Mouse (Mus musculus): ENCODE measurements around the gene Gstp2. TPM values are rescaled to one million over a fixed set of nuclear protein-coding genes. Genes with fewer than 3 reads are reported as not detected.

Gstp2 gene
- polyA plus RNA-seq, 1 experiment, result 21.6 TPM

- peaks cover 3% of the 10 kb centered on the region; the same call in 1 of the 2 replicates for H3K4me1 ChIP-seq (ENCODE audit: control insufficient read depth, insufficient read depth, low read length)
- WGBS, result 91% methylated on average over 7 of the region's 7 CpGs
- 0 out of 2 replicates have a peak overlapping the region, but pooled peaks have one; percentile 24 for H3K27ac ChIP-seq (ENCODE audit: control insufficient read depth, insufficient read depth, low read depth, low read length, poor library complexity)
- no peak for TF ChIP-seq POLR2A (IDR thresholded peaks at IDR 0.05; ENCODE audit: borderline replicate concordance, control insufficient read depth, low read depth, low read length)
- no peak for TF ChIP-seq CTCF (IDR thresholded peaks at IDR 0.05; ENCODE audit: control insufficient read depth, insufficient read depth, low read length)
- H3K4me3 ChIP-seq (replicated peaks; ENCODE audit: control insufficient read depth, low read depth, low read length), result no peak overlapping the region
These were observed 12.1 kb upstream of the Gstp2 start for GRCm38 (mm10) chr19:4057962-4058361.

GRCm38 (mm10) chr19:4057389-4057788 is 11.6 kb upstream of the Gstp2 start:
- H3K4me1 ChIP-seq (ENCODE audit: control insufficient read depth, insufficient read depth, low read length), result peaks cover 3% of the 10 kb centered on the region; the same call in 1 of the 2 replicates
- H3K4me3 ChIP-seq (replicated peaks; ENCODE audit: control insufficient read depth, low read depth, low read length), result no peak overlapping the region
- TF ChIP-seq CTCF (IDR thresholded peaks at IDR 0.05; ENCODE audit: control insufficient read depth, insufficient read depth, low read length) (no peak), POLR2A (IDR thresholded peaks at IDR 0.05; ENCODE audit: borderline replicate concordance, control insufficient read depth, low read depth, low read length) (no peak)
- no peak overlapping the region for H3K27ac ChIP-seq (ENCODE audit: control insufficient read depth, insufficient read depth, low read depth, low read length, poor library complexity)
- WGBS, result 91% methylated on average over 13 of the region's 13 CpGs

- Histone ChIP-seq H3K27ac (ENCODE audit: control insufficient read depth, insufficient read depth, low read depth, low read length, poor library complexity) (no peak overlapping the region), H3K4me3 (replicated peaks; ENCODE audit: control insufficient read depth, low read depth, low read length) (no peak overlapping the region), H3K4me1 (ENCODE audit: control insufficient read depth, insufficient read depth, low read length) (peaks cover 3% of the 10 kb centered on the region; the same call in 1 of the 2 replicates)
- TF ChIP-seq POLR2A (IDR thresholded peaks at IDR 0.05; ENCODE audit: borderline replicate concordance, control insufficient read depth, low read depth, low read length) (no peak), CTCF (IDR thresholded peaks at IDR 0.05; ENCODE audit: control insufficient read depth, insufficient read depth, low read length) (no peak)
- whole genome bisulfite sequencing, result 84% methylated on average over 4 of the region's 4 CpGs
These were observed 10.9 kb upstream of the Gstp2 start for GRCm38 (mm10) chr19:4056727-4057126.

GRCm38 (mm10) chr19:4055947-4056693 is 10.3 kb upstream of the Gstp2 start:
- no peak for TF ChIP-seq CTCF (IDR thresholded peaks at IDR 0.05; ENCODE audit: control insufficient read depth, insufficient read depth, low read length)
- TF ChIP-seq POLR2A (IDR thresholded peaks at IDR 0.05; ENCODE audit: borderline replicate concordance, control insufficient read depth, low read depth, low read length), result no peak
- no peak overlapping the region for H3K4me3 ChIP-seq (replicated peaks; ENCODE audit: control insufficient read depth, low read depth, low read length)
- no peak overlapping the region for H3K27ac ChIP-seq (ENCODE audit: control insufficient read depth, insufficient read depth, low read depth, low read length, poor library complexity)
- H3K4me1 ChIP-seq (ENCODE audit: control insufficient read depth, insufficient read depth, low read length), result peaks cover 3% of the 10 kb centered on the region; the same call in 1 of the 2 replicates
- 77% methylated on average over 15 of the region's 15 CpGs for WGBS

- Histone ChIP-seq H3K4me3 (replicated peaks; ENCODE audit: control insufficient read depth, low read depth, low read length) (no peak overlapping the region), H3K4me1 (ENCODE audit: control insufficient read depth, insufficient read depth, low read length) (peaks cover 3% of the 10 kb centered on the region; the same call in 1 of the 2 replicates), H3K27ac (ENCODE audit: control insufficient read depth, insufficient read depth, low read depth, low read length, poor library complexity) (no peak overlapping the region)
- 81% methylated on average over 8 of the region's 8 CpGs for WGBS
- TF ChIP-seq CTCF (IDR thresholded peaks at IDR 0.05; ENCODE audit: control insufficient read depth, insufficient read depth, low read length), result no peak
- TF ChIP-seq POLR2A (IDR thresholded peaks at IDR 0.05; ENCODE audit: borderline replicate concordance, control insufficient read depth, low read depth, low read length), result no peak
These were observed 9.6 kb upstream of the Gstp2 start for GRCm38 (mm10) chr19:4055216-4055946.

- TF ChIP-seq CTCF (IDR thresholded peaks at IDR 0.05; ENCODE audit: control insufficient read depth, insufficient read depth, low read length), result no peak
- TF ChIP-seq POLR2A (IDR thresholded peaks at IDR 0.05; ENCODE audit: borderline replicate concordance, control insufficient read depth, low read depth, low read length), result no peak
- no peak overlapping the region for H3K4me3 ChIP-seq (replicated peaks; ENCODE audit: control insufficient read depth, low read depth, low read length)
- H3K27ac ChIP-seq (ENCODE audit: control insufficient read depth, insufficient read depth, low read depth, low read length, poor library complexity), result no peak overlapping the region
- WGBS, result 80% methylated on average over 5 of the region's 5 CpGs
- H3K4me1 ChIP-seq (ENCODE audit: control insufficient read depth, insufficient read depth, low read length), result peaks cover 3% of the 10 kb centered on the region; the same call in 1 of the 2 replicates
These were observed 8.8 kb upstream of the Gstp2 start for GRCm38 (mm10) chr19:4054613-4055012.

GRCm38 (mm10) chr19:4052516-4053030 is 6.8 kb upstream of the Gstp2 start:
- no peak overlapping the region for H3K4me3 ChIP-seq (replicated peaks; ENCODE audit: control insufficient read depth, low read depth, low read length)
- 63% methylated on average over 5 of the region's 5 CpGs for WGBS
- no peak for TF ChIP-seq CTCF (IDR thresholded peaks at IDR 0.05; ENCODE audit: control insufficient read depth, insufficient read depth, low read length)
- no peak for TF ChIP-seq POLR2A (IDR thresholded peaks at IDR 0.05; ENCODE audit: borderline replicate concordance, control insufficient read depth, low read depth, low read length)
- no peak overlapping the region for H3K27ac ChIP-seq (ENCODE audit: control insufficient read depth, insufficient read depth, low read depth, low read length, poor library complexity)
- no peaks in the 10 kb centered on the region for H3K4me1 ChIP-seq (ENCODE audit: control insufficient read depth, insufficient read depth, low read length)
